Mouse (Mus musculus): Measurements from ENCODE around the gene Gm5901. TPM values are rescaled to one million over a fixed set of nuclear protein-coding genes. Genes with fewer than 3 reads are reported as not detected.
"Not testable (repeated sequence)": the region's sequence is repeated elsewhere in the genome, so short reads cannot be mapped to it uniquely, and the experiment has no call there.

Gene Gm5901
- not detected in 2 replicates for total RNA-seq (2014; rRNA removed; ENCODE audit: low replicate concordance)
- polyA plus RNA-seq (2015; fragmentation: Nextera tagmentation; extraction: Ambion mirVana): not detected in 2 replicates

- no peak within 1 kb of the TSS for H3K4me2 ChIP-seq (ENCODE audit: low read depth, low read length)
- WGBS: 74% methylated on average over 1 of the region's 1 CpGs
- peaks cover 39% of the 10 kb centered on the region for H3K36me3 ChIP-seq (replicated peaks; ENCODE audit: control insufficient read depth, insufficient read depth, low read length)
- TF ChIP-seq EP300 (IDR thresholded peaks at IDR 0.05; ENCODE audit: low read depth) (no peak), CTCF (IDR thresholded peaks at IDR 0.05; ENCODE audit: low read depth) (no peak)
- no peak for ATAC-seq (ENCODE audit: insufficient read depth, low read depth)
- H3K4me1 ChIP-seq (ENCODE audit: control insufficient read depth, insufficient read depth): 0 out of 2 replicates have a peak, but pooled peaks cover 14% of the 10 kb centered on the region
- H3K27me3 ChIP-seq (ENCODE audit: control insufficient read depth, insufficient read depth, low read length): no peaks in the 10 kb centered on the region
- no peak within 1 kb of the TSS for H3K9ac ChIP-seq (replicated peaks; ENCODE audit: low read depth, low read length)
- H3K4me3 ChIP-seq (ENCODE audit: low read depth, low read length): no peak within 1 kb of the TSS
- no peaks in the 10 kb centered on the region for H3K9me3 ChIP-seq (replicated peaks; ENCODE audit: control insufficient read depth, low read length)
- peak within 1 kb of the TSS; percentile 53; the same call in 1 of the 2 replicates for H3K27ac ChIP-seq (ENCODE audit: low read depth)
- no peak for DNase-seq (ENCODE audit: low spot score)
These were observed at the start of gene Gm5901 for GRCm38 (mm10) chr7:105374866-105375265. Gm5901 (plus strand) TSS chr7:105375038.

GRCm38 (mm10) chr7:105325302-105325701 lies 49.5 kb upstream of the Gm5901 start:
- Histone ChIP-seq H3K27me3 (ENCODE audit: control insufficient read depth, insufficient read depth, low read length) (no peaks in the 10 kb centered on the region), H3K36me3 (replicated peaks; ENCODE audit: control insufficient read depth, insufficient read depth, low read length) (no peaks in the 10 kb centered on the region), H3K4me3 (ENCODE audit: low read depth, low read length) (no peak overlapping the region), H3K9me3 (replicated peaks; ENCODE audit: control insufficient read depth, low read length) (no peaks in the 10 kb centered on the region), H3K4me1 (ENCODE audit: control insufficient read depth, insufficient read depth) (no peaks in the 10 kb centered on the region), H3K9ac (replicated peaks; ENCODE audit: low read depth, low read length) (no peak overlapping the region), H3K4me2 (ENCODE audit: low read depth, low read length) (no peak overlapping the region), H3K27ac (ENCODE audit: low read depth) (no peak overlapping the region)
- WGBS: 54% methylated on average over 2 of the region's 2 CpGs
- no peak for TF ChIP-seq CTCF (IDR thresholded peaks at IDR 0.05; ENCODE audit: low read depth)
- no peak for TF ChIP-seq EP300 (IDR thresholded peaks at IDR 0.05; ENCODE audit: low read depth)
- ATAC-seq (ENCODE audit: insufficient read depth, low read depth) (no peak), DNase-seq (ENCODE audit: low spot score) (no peak)

GRCm38 (mm10) chr7:105334004-105334403 lies 40.8 kb upstream of the Gm5901 start, which contains the start of gene Olfr690:
Olfr690 (minus strand) TSS chr7:105334104.
- WGBS: 76% methylated on average over 1 of the region's 1 CpGs
- Histone ChIP-seq H3K36me3 (replicated peaks; ENCODE audit: control insufficient read depth, insufficient read depth, low read length) (no peaks in the 10 kb centered on the region), H3K4me1 (ENCODE audit: control insufficient read depth, insufficient read depth) (no peaks in the 10 kb centered on the region), H3K4me2 (ENCODE audit: low read depth, low read length) (no peak within 1 kb of the TSS), H3K9me3 (replicated peaks; ENCODE audit: control insufficient read depth, low read length) (no peaks in the 10 kb centered on the region), H3K27ac (ENCODE audit: low read depth) (no peak within 1 kb of the TSS), H3K27me3 (ENCODE audit: control insufficient read depth, insufficient read depth, low read length) (no peaks in the 10 kb centered on the region), H3K9ac (replicated peaks; ENCODE audit: low read depth, low read length) (no peak within 1 kb of the TSS), H3K4me3 (ENCODE audit: low read depth, low read length) (no peak within 1 kb of the TSS)
- TF ChIP-seq CTCF (IDR thresholded peaks at IDR 0.05; ENCODE audit: low read depth) (no peak), EP300 (IDR thresholded peaks at IDR 0.05; ENCODE audit: low read depth) (no peak)
- no peak for DNase-seq (ENCODE audit: low spot score)
- no peak for ATAC-seq (ENCODE audit: insufficient read depth, low read depth)

GRCm38 (mm10) chr7:105342170-105342569 lies 32.7 kb upstream of the Gm5901 start, which contains the start of gene Olfr691:
Olfr691 (minus strand) TSS chr7:105342270.
- 39% methylated on average over 1 of the region's 1 CpGs for WGBS

GRCm38 (mm10) chr7:105342752-105343151 lies 32.1 kb upstream of the Gm5901 start:
- no peak overlapping the region for H3K4me3 ChIP-seq (ENCODE audit: low read depth, low read length)
- no peak for ATAC-seq (ENCODE audit: insufficient read depth, low read depth)
- no peak overlapping the region for H3K4me2 ChIP-seq (ENCODE audit: low read depth, low read length)
- 76% methylated on average over 2 of the region's 2 CpGs for WGBS
- H3K9me3 ChIP-seq (replicated peaks; ENCODE audit: control insufficient read depth, low read length): no peaks in the 10 kb centered on the region
- no peaks in the 10 kb centered on the region for H3K27me3 ChIP-seq (ENCODE audit: control insufficient read depth, insufficient read depth, low read length)
- DNase-seq (ENCODE audit: low spot score): no peak
- no peaks in the 10 kb centered on the region for H3K36me3 ChIP-seq (replicated peaks; ENCODE audit: control insufficient read depth, insufficient read depth, low read length)
- H3K4me1 ChIP-seq (ENCODE audit: control insufficient read depth, insufficient read depth): no peaks in the 10 kb centered on the region
- TF ChIP-seq EP300 (IDR thresholded peaks at IDR 0.05; ENCODE audit: low read depth) (no peak), CTCF (IDR thresholded peaks at IDR 0.05; ENCODE audit: low read depth) (no peak)
- no peak overlapping the region for H3K9ac ChIP-seq (replicated peaks; ENCODE audit: low read depth, low read length)
- H3K27ac ChIP-seq (ENCODE audit: low read depth): no peak overlapping the region

More at GRCm38 (mm10) chr7:105342170-105342569, 32.7 kb upstream of the Gm5901 start, which contains the start of gene Olfr691:
- Histone ChIP-seq H3K9ac (replicated peaks; ENCODE audit: low read depth, low read length) (no peak within 1 kb of the TSS), H3K4me2 (ENCODE audit: low read depth, low read length) (no peak within 1 kb of the TSS), H3K36me3 (replicated peaks; ENCODE audit: control insufficient read depth, insufficient read depth, low read length) (no peaks in the 10 kb centered on the region), H3K9me3 (replicated peaks; ENCODE audit: control insufficient read depth, low read length) (no peaks in the 10 kb centered on the region), H3K27me3 (ENCODE audit: control insufficient read depth, insufficient read depth, low read length) (no peaks in the 10 kb centered on the region), H3K4me1 (ENCODE audit: control insufficient read depth, insufficient read depth) (no peaks in the 10 kb centered on the region), H3K27ac (ENCODE audit: low read depth) (no peak within 1 kb of the TSS), H3K4me3 (ENCODE audit: low read depth, low read length) (no peak within 1 kb of the TSS)
- ATAC-seq (ENCODE audit: insufficient read depth, low read depth): no peak
- no peak for TF ChIP-seq CTCF (IDR thresholded peaks at IDR 0.05; ENCODE audit: low read depth)
- no peak for DNase-seq (ENCODE audit: low spot score)

GRCm38 (mm10) chr7:105356064-105356463 lies 18.8 kb upstream of the Gm5901 start:
- H3K9me3 ChIP-seq (replicated peaks; ENCODE audit: control insufficient read depth, low read length); H3K27me3 ChIP-seq (ENCODE audit: control insufficient read depth, insufficient read depth, low read length); H3K4me1 ChIP-seq (ENCODE audit: control insufficient read depth, insufficient read depth); H3K4me3 ChIP-seq (ENCODE audit: low read depth, low read length); H3K27ac ChIP-seq (ENCODE audit: low read depth); H3K9ac ChIP-seq (replicated peaks; ENCODE audit: low read depth, low read length); H3K4me2 ChIP-seq (ENCODE audit: low read depth, low read length); ATAC-seq (ENCODE audit: insufficient read depth, low read depth); DNase-seq (ENCODE audit: low spot score); H3K36me3 ChIP-seq (replicated peaks; ENCODE audit: control insufficient read depth, insufficient read depth, low read length): not testable (repeated sequence)
- no CpG with 5 or more reads among the region's 5 CpGs for WGBS

- not testable (repeated sequence) for H3K4me3 ChIP-seq (ENCODE audit: low read depth, low read length); DNase-seq (ENCODE audit: low spot score); H3K36me3 ChIP-seq (replicated peaks; ENCODE audit: control insufficient read depth, insufficient read depth, low read length); H3K4me1 ChIP-seq (ENCODE audit: control insufficient read depth, insufficient read depth); ATAC-seq (ENCODE audit: insufficient read depth, low read depth); H3K27ac ChIP-seq (ENCODE audit: low read depth); H3K9me3 ChIP-seq (replicated peaks; ENCODE audit: control insufficient read depth, low read length); H3K9ac ChIP-seq (replicated peaks; ENCODE audit: low read depth, low read length); H3K27me3 ChIP-seq (ENCODE audit: control insufficient read depth, insufficient read depth, low read length); H3K4me2 ChIP-seq (ENCODE audit: low read depth, low read length)
- WGBS: 78% methylated on average over 1 of the region's 2 CpGs
These were observed 18.4 kb upstream of the Gm5901 start for GRCm38 (mm10) chr7:105356487-105356886.

All from heart, postnatal 0 days (tissue).